Comparison of ENCODE assay signal across 18 mouse cellular contexts in genomic region chr10:116481917-116482316, GRCm38 (mm10). TPM values are rescaled to one million over a fixed set of nuclear protein-coding genes. Genes with fewer than 3 reads are reported as not detected.
A peak's percentile ranks its signal among the peaks of the same experiment; 100 is the strongest.
DNase-seq lines count a peak whose midpoint lies in the region; ATAC-seq and TF ChIP-seq lines count a peak whose summit lies in the region.
"Had no signal": no experiment of that assay in that cellular context is flagged by ENCODE, and none has a peak within 500 bp of the region (broad histone marks: within the 10 kb centered on the region; RNA-seq: fewer than 3 reads in every experiment).

No protein-coding gene starts in this region.

- H3K9me3 ChIP-seq in MEL (replicated peaks; ENCODE audit: insufficient read depth, low read length), result no peaks in the 10 kb centered on the region
- H3K9me3 ChIP-seq in liver, embryonic 13.5 days (replicated peaks), result no peaks in the 10 kb centered on the region
- H3K9me3 ChIP-seq in intestine, postnatal 0 days (ENCODE audit: control insufficient read depth), result no peaks in the 10 kb centered on the region
- H3K9me3 ChIP-seq: embryonic facial prominence, embryonic 12.5 days; heart, embryonic 12.5 days; hindbrain, embryonic 10.5 days; hindbrain, embryonic 15.5 days had no signal

- H3K79me2 ChIP-seq in MEL (ENCODE audit: control insufficient read depth, insufficient read depth, low read length, poor library complexity), result no peaks in the 10 kb centered on the region

- ATAC-seq in granulocyte monocyte progenitor cell, adult 5-6 weeks (replicated peaks; ENCODE audit: poor library complexity, severe bottlenecking), result peak; percentile 37; the same call in 1 of the 2 replicates
- peak; percentile 74 for ATAC-seq in liver, embryonic 13.5 days (ENCODE audit: low read depth)
- ATAC-seq in megakaryocyte-erythroid progenitor cell, adult 5-6 weeks (replicated peaks; ENCODE audit: low FRiP score, low TSS enrichment, poor library complexity, severe bottlenecking), result peak; percentile 98
- no peak for ATAC-seq in intestine, postnatal 0 days
- ATAC-seq in activated CD4-positive, CD25-positive, alpha-beta regulatory T cell, adult 4 months, result no peak
- ATAC-seq: forebrain, embryonic 16.5 days had no signal

- peak overlapping the region; percentile 21 to 38 for H3K4me3 ChIP-seq in MEL (ENCODE audit: control insufficient read depth in 1 of 2, insufficient read depth in 1 of 2, low read depth in 2 of 2, low read length in 2 of 2)
- H3K4me3 ChIP-seq in liver, embryonic 13.5 days (replicated peaks), result no peak overlapping the region
- H3K4me3 ChIP-seq in intestine, postnatal 0 days (ENCODE audit: low read depth, low read length), result no peak overlapping the region
- H3K4me3 ChIP-seq: embryonic facial prominence, embryonic 12.5 days; heart, embryonic 12.5 days; hindbrain, embryonic 10.5 days; hindbrain, embryonic 15.5 days had no signal

- H3K4me2 ChIP-seq in liver, embryonic 13.5 days, result no peak overlapping the region
- H3K4me2 ChIP-seq in intestine, postnatal 0 days (replicated peaks; ENCODE audit: low read depth), result no peak overlapping the region
- H3K4me2 ChIP-seq: embryonic facial prominence, embryonic 12.5 days; heart, embryonic 12.5 days; hindbrain, embryonic 15.5 days had no signal

- peak in 1 of 2 experiments; percentile 67; a peak in 2 of 4 replicates for TF ChIP-seq POLR2A in MEL (IDR thresholded peaks at IDR 0.05; ENCODE audit: control insufficient read depth in 1 of 2, insufficient read depth in 1 of 2, low read depth in 1 of 2, low read length in 2 of 2, poor library complexity in 1 of 2)

- no peak for TF ChIP-seq CTCF in MEL (IDR thresholded peaks at IDR 0.05 in 2 of 3, conservative IDR thresholded peaks at IDR 0.05 in 1 of 3; ENCODE audit: control insufficient read depth in 1 of 3, insufficient read depth in 1 of 3, low read depth in 2 of 3, low read length in 3 of 3, poor library complexity in 1 of 3, severe bottlenecking in 1 of 3)
- no peak for TF ChIP-seq CTCF in intestine, postnatal 0 days (IDR thresholded peaks at IDR 0.05; ENCODE audit: low read depth)

- WGBS in liver, embryonic 13.5 days (ENCODE audit: insufficient replicate concordance), result 30% methylated on average over 12 of the region's 12 CpGs
- WGBS in intestine, postnatal 0 days, result 71% methylated on average over 12 of the region's 12 CpGs

- no peaks in the 10 kb centered on the region for H3K27me3 ChIP-seq in MEL (ENCODE audit: control insufficient read depth in 1 of 2, insufficient read depth in 2 of 2, low read length in 2 of 2)
- H3K27me3 ChIP-seq in liver, embryonic 13.5 days, result no peaks in the 10 kb centered on the region; the same call in 1 of the 2 replicates
- H3K27me3 ChIP-seq in intestine, postnatal 0 days (replicated peaks; ENCODE audit: control insufficient read depth, insufficient read depth, low read length), result no peaks in the 10 kb centered on the region
- H3K27me3 ChIP-seq: CH12.LX; embryonic facial prominence, embryonic 12.5 days; heart, embryonic 12.5 days; hindbrain, embryonic 15.5 days had no signal

- peak overlapping the region; percentile 37 for H3K9ac ChIP-seq in MEL (ENCODE audit: control insufficient read depth, low read depth, low read length, poor library complexity, severe bottlenecking)
- no peak overlapping the region for H3K9ac ChIP-seq in liver, embryonic 13.5 days
- H3K9ac ChIP-seq in intestine, postnatal 0 days (ENCODE audit: low read depth, low read length), result no peak overlapping the region
- H3K9ac ChIP-seq: embryonic facial prominence, embryonic 12.5 days; heart, embryonic 12.5 days; hindbrain, embryonic 15.5 days had no signal

- H3K27ac ChIP-seq in MEL (ENCODE audit: control insufficient read depth, low read depth, low read length), result peak overlapping the region; percentile 81
- H3K27ac ChIP-seq in liver, embryonic 13.5 days, result no peak overlapping the region
- no peak overlapping the region for H3K27ac ChIP-seq in intestine, postnatal 0 days (ENCODE audit: low read depth, low read length)
- H3K27ac ChIP-seq: embryonic facial prominence, embryonic 12.5 days; hindbrain, embryonic 10.5 days; hindbrain, embryonic 15.5 days had no signal

- peak; percentile 88 for DNase-seq in MEL (ENCODE audit: low read depth, low spot score)
- DNase-seq in liver, embryonic 13.5 days, result no peak
- DNase-seq in right cerebral cortex, postnatal 14 days, result no peak
- no peak for DNase-seq in cerebellum, postnatal 14 days
- DNase-seq: adrenal gland, postnatal 14 days; cerebellum, adult 2 months; cerebellum, postnatal 10 days; gastrocnemius, postnatal 14 days had no signal

- H3K4me1 ChIP-seq in MEL (ENCODE audit: control insufficient read depth in 1 of 2, insufficient read depth in 2 of 2, low read length in 2 of 2), result peaks cover 2 to 11% of the 10 kb centered on the region in 2 experiments; a peak in 3 of 4 replicates
- H3K4me1 ChIP-seq in liver, embryonic 13.5 days (replicated peaks), result peaks cover 5% of the 10 kb centered on the region; the same call in 1 of the 2 replicates
- no peaks in the 10 kb centered on the region for H3K4me1 ChIP-seq in intestine, postnatal 0 days (replicated peaks; ENCODE audit: control insufficient read depth, insufficient read depth, low read length)
- H3K4me1 ChIP-seq: embryonic facial prominence, embryonic 12.5 days; heart, embryonic 12.5 days; hindbrain, embryonic 10.5 days; hindbrain, embryonic 15.5 days had no signal

- peaks cover 10 to 20% of the 10 kb centered on the region in 2 experiments for H3K36me3 ChIP-seq in MEL (ENCODE audit: control insufficient read depth in 1 of 2, insufficient read depth in 2 of 2, low read length in 2 of 2)
- H3K36me3 ChIP-seq in liver, embryonic 13.5 days, result peaks cover 36% of the 10 kb centered on the region
- H3K36me3 ChIP-seq in intestine, postnatal 0 days (ENCODE audit: control insufficient read depth, insufficient read depth), result peaks cover 25% of the 10 kb centered on the region

- no peak for TF ChIP-seq RAD21 in MEL (IDR thresholded peaks at IDR 0.05; ENCODE audit: low read depth, low read length)

- TF ChIP-seq EP300 in MEL (IDR thresholded peaks at IDR 0.05; ENCODE audit: low read depth in 1 of 2, low read length in 2 of 2), result peak in 1 of 2 experiments; percentile 79; a peak in 2 of 4 replicates

TF ChIP-seq in MEL, 35 proteins besides CTCF, POLR2A, EP300 and RAD21 (continues in another document):
- TF ChIP-seq ZKSCAN1 (IDR thresholded peaks at IDR 0.05; ENCODE audit: low read depth, low read length) (no peak), BHLHE40 (IDR thresholded peaks at IDR 0.05; ENCODE audit: borderline replicate concordance, low read depth, low read length) (no peak), USF1 (IDR thresholded peaks at IDR 0.05; ENCODE audit: low read depth, low read length) (no peak), MAFK (IDR thresholded peaks at IDR 0.05; ENCODE audit: borderline replicate concordance, low read depth, low read length) (no peak), POLR2AphosphoS5 (IDR thresholded peaks at IDR 0.05; ENCODE audit: borderline replicate concordance, low read depth, low read length) (no peak), GATA1 (IDR thresholded peaks at IDR 0.05; ENCODE audit: low read depth, low read length) (peak; percentile 59), TBP (IDR thresholded peaks at IDR 0.05; ENCODE audit: low read depth, low read length) (peak; percentile 46; the same call in 1 of the 2 replicates), MXI1 (IDR thresholded peaks at IDR 0.05; ENCODE audit: low read depth, low read length) (peak; percentile 91), CHD1 (IDR thresholded peaks at IDR 0.05; ENCODE audit: low read depth, low read length) (no peak), MAZ (IDR thresholded peaks at IDR 0.05; ENCODE audit: low read depth, low read length) (no peak), SMC3 (IDR thresholded peaks at IDR 0.05; ENCODE audit: low read depth, low read length) (no peak), CHD2 (IDR thresholded peaks at IDR 0.05; ENCODE audit: low read length) (no peak), HCFC1 (IDR thresholded peaks at IDR 0.05; ENCODE audit: low read depth, low read length) (0 out of 2 replicates have a peak, but pooled peaks have one; percentile 23), ELF1 (IDR thresholded peaks at IDR 0.05; ENCODE audit: low read depth, low read length) (no peak), UBTF (IDR thresholded peaks at IDR 0.05; ENCODE audit: borderline replicate concordance, insufficient read depth, low read depth, low read length) (no peak), USF2 (IDR thresholded peaks at IDR 0.05; ENCODE audit: borderline replicate concordance in 1 of 2, insufficient read depth in 1 of 2, low read depth in 1 of 2, low read length in 2 of 2) (no peak), ZMIZ1 (IDR thresholded peaks at IDR 0.05; ENCODE audit: low read depth, low read length) (no peak; the same call in 1 of the 2 replicates), ZNF384 (IDR thresholded peaks at IDR 0.05; ENCODE audit: low read depth, low read length) (no peak), NRF1 (IDR thresholded peaks at IDR 0.05; ENCODE audit: insufficient read depth, low read depth, low read length, poor library complexity, severe bottlenecking) (peak; percentile 56), GABPA (IDR thresholded peaks at IDR 0.05; ENCODE audit: low read depth, low read length) (no peak), E2F4 (IDR thresholded peaks at IDR 0.05; ENCODE audit: borderline replicate concordance, low read depth, low read length) (no peak), TCF12 (IDR thresholded peaks at IDR 0.05; ENCODE audit: low read depth, low read length) (no peak; the same call in 1 of the 2 replicates), JUND (IDR thresholded peaks at IDR 0.05; ENCODE audit: low read depth, low read length) (no peak), POLR2AphosphoS2 (IDR thresholded peaks at IDR 0.05; ENCODE audit: low read length) (peak; percentile 86), MEF2A (IDR thresholded peaks at IDR 0.05; ENCODE audit: extremely low read depth, insufficient replicate concordance, low read depth, low read length, poor library complexity, severe bottlenecking) (no peak), TAL1 (IDR thresholded peaks at IDR 0.05; ENCODE audit: low read length) (no peak)

RNA-seq across cellular contexts. Expression of gene Kcnmb4, which starts 8.2 kb away (rescaled TPM):
- total RNA-seq in MEL (2012; rRNA removed), result not detected in 2 replicates
- not detected for polyA plus RNA-seq in MEL (2012; ENCODE audit: insufficient read depth in 1 of 2, insufficient read length in 2 of 2, low read depth in 1 of 2, low replicate concordance in 2 of 2, missing spikeins in 1 of 2)
- total RNA-seq in granulocyte monocyte progenitor cell, adult 5-6 weeks (2014; fragmentation: Nextera tagmentation), result not detected in 2 replicates
- total RNA-seq in granulocyte monocyte progenitor cell, adult 5-6 weeks (2017), result not detected in 2 replicates
- 0.24 and 0.48 TPM in 2 replicates for polyA plus RNA-seq in liver, embryonic 13.5 days (2015; fragmentation: Nextera tagmentation; extraction: Ambion mirVana)
- total RNA-seq in megakaryocyte-erythroid progenitor cell, adult 5-6 weeks (2014; fragmentation: Nextera tagmentation), result not detected in 2 replicates
- total RNA-seq in megakaryocyte-erythroid progenitor cell, adult 5-6 weeks (2017), result not detected in 2 replicates
- 1.6 and 1.7 TPM in 2 replicates for polyA plus RNA-seq in intestine, postnatal 0 days (2015; fragmentation: Nextera tagmentation; extraction: Ambion mirVana)
- 1 to 10 TPM; 1.0 to 2.1 TPM for polyA plus RNA-seq in activated CD4-positive, CD25-positive, alpha-beta regulatory T cell, adult 4 months (2017; shearing (Covaris generic))

Comparison
In these comparisons a context has a peak if more than half of its experiments do, and no peak if none do; other contexts are left out.
1. H3K4me3 ChIP-seq: peak in MEL (2 of 2); none in liver, embryonic 13.5 days (single experiment) and intestine, postnatal 0 days (single experiment).
2. ATAC-seq: peak in granulocyte monocyte progenitor cell, adult 5-6 weeks (single experiment), liver, embryonic 13.5 days (single experiment) and megakaryocyte-erythroid progenitor cell, adult 5-6 weeks (single experiment); none in intestine, postnatal 0 days (single experiment) and activated CD4-positive, CD25-positive, alpha-beta regulatory T cell, adult 4 months (single experiment).